Mouse (Mus musculus): ENCODE results near the gene Itga9. TPM values are rescaled to one million over a fixed set of nuclear protein-coding genes. Genes with fewer than 3 reads are reported as not detected.

Gene Itga9
- polyA plus RNA-seq, 1 experiment from 2014 or later, result 31.9 TPM

DNA sequence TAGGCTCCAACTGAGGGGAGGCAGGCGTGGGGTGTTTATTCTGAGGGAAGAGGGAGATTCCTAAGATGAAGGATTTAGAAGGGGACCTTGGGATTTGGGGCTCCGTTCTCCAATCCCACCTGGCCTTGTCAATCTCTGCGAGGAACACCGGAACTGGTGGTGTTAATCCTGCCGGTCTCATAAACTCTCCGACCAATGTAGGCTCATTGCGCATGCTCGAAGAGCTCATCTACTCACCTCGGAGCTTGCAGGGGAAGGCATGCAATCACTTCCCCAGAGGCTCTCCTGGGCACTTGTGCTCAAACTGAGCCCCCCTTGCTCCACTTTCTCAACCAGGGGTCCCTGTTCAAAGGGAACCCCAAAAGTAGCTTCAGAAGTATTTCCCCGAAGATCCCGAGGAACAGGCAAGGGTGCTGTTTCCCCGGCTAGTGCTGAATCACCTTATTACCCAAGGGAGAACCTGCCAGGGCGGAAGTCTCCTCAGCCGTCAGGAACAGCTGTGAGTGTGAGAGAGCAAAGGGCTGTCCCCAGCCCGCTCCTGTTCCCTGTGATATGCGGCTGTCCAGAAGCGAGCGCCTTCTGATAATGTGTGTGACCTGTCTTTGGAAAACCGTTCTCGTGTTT lies 5.6 kb downstream of the Itga9 start:
- no peak for ATAC-seq (ENCODE audit: low FRiP score, low TSS enrichment)
- Histone ChIP-seq H3K27ac (ENCODE audit: low read depth, low read length) (no peak overlapping the region), H3K27me3 (ENCODE audit: control insufficient read depth, insufficient read depth, low read length) (no peaks in the 10 kb centered on the region), H3K4me1 (ENCODE audit: control insufficient read depth, insufficient read depth, low read length) (peaks cover 45% of the 10 kb centered on the region), H3K9me3 (ENCODE audit: control insufficient read depth, low read length) (no peaks in the 10 kb centered on the region), H3K4me3 (ENCODE audit: low read length) (no peak overlapping the region), H3K9ac (ENCODE audit: low read depth, low read length) (peak overlapping the region; percentile 12; the same call in 1 of the 2 replicates), H3K4me2 (replicated peaks; ENCODE audit: low read depth, low read length) (peak overlapping the region; percentile 21; the same call in 1 of the 2 replicates), H3K36me3 (ENCODE audit: control insufficient read depth, insufficient read depth, low read length) (no peaks in the 10 kb centered on the region)
- 38% methylated on average over 20 of the region's 20 CpGs for WGBS

DNA sequence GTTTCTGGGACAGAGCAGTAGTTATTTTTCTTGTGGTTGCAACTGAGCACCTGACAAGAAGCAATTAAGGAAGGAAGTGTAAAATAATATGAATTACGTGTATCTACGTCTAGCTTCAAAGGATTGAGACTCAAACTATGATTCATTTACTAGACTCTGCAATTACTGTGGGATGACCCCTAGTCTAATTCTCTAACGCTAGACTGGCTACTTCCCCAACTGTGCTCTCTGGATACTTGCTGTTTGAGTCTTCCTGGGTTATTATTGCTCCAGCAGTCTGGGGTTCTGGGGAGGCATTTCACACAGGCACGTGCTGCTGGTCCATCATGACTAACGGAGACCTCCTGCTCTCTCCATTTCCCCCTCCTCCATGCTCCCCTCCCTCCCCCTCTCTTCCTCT lies 10.7 kb downstream of the Itga9 start:
- H3K9me3 ChIP-seq (ENCODE audit: control insufficient read depth, low read length), result no peaks in the 10 kb centered on the region
- H3K27me3 ChIP-seq (ENCODE audit: control insufficient read depth, insufficient read depth, low read length), result no peaks in the 10 kb centered on the region
- H3K4me1 ChIP-seq (ENCODE audit: control insufficient read depth, insufficient read depth, low read length), result peaks cover 22% of the 10 kb centered on the region
- no peak overlapping the region for H3K4me2 ChIP-seq (replicated peaks; ENCODE audit: low read depth, low read length)
- WGBS, result 35% methylated on average over 5 of the region's 5 CpGs
- ATAC-seq (ENCODE audit: low FRiP score, low TSS enrichment), result no peak
- H3K27ac ChIP-seq (ENCODE audit: low read depth, low read length), result no peak overlapping the region
- H3K4me3 ChIP-seq (ENCODE audit: low read length), result no peak overlapping the region
- no peaks in the 10 kb centered on the region for H3K36me3 ChIP-seq (ENCODE audit: control insufficient read depth, insufficient read depth, low read length)
- no peak overlapping the region for H3K9ac ChIP-seq (ENCODE audit: low read depth, low read length)

DNA sequence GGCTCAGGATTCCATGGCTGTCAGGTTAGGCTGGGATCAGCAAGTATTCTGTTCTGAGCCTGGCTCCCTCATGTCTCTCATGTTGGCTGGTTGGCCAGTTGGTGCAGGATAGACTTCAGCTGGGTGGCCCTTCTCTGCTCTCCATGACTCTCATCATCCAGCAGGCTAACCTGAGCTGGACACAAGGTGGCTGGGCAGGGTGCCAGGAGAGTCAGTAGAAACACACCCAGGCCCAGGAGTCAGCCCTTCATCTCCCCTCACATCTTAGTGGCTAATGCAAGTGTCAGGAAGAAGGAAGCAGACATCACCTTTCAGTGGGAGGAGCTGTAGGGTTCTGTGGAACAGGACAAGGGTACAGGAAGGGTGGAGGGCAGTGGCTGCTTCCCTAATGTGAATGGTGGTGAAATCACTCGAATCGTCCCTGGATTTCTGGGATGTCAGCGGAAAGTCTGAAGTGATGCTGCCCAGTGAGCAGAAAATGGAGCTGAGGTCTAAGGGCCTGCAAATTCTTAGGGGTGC lies 12.3 kb downstream of the Itga9 start:
- Histone ChIP-seq H3K4me2 (replicated peaks; ENCODE audit: low read depth, low read length) (no peak overlapping the region), H3K9ac (ENCODE audit: low read depth, low read length) (no peak overlapping the region), H3K9me3 (ENCODE audit: control insufficient read depth, low read length) (no peaks in the 10 kb centered on the region), H3K36me3 (ENCODE audit: control insufficient read depth, insufficient read depth, low read length) (no peaks in the 10 kb centered on the region), H3K4me3 (ENCODE audit: low read length) (no peak overlapping the region), H3K4me1 (ENCODE audit: control insufficient read depth, insufficient read depth, low read length) (peaks cover 16% of the 10 kb centered on the region), H3K27ac (ENCODE audit: low read depth, low read length) (no peak overlapping the region), H3K27me3 (ENCODE audit: control insufficient read depth, insufficient read depth, low read length) (no peaks in the 10 kb centered on the region)
- no peak; the same call in 1 of the 2 replicates for ATAC-seq (ENCODE audit: low FRiP score, low TSS enrichment)
- 83% methylated on average over 3 of the region's 3 CpGs for WGBS

DNA sequence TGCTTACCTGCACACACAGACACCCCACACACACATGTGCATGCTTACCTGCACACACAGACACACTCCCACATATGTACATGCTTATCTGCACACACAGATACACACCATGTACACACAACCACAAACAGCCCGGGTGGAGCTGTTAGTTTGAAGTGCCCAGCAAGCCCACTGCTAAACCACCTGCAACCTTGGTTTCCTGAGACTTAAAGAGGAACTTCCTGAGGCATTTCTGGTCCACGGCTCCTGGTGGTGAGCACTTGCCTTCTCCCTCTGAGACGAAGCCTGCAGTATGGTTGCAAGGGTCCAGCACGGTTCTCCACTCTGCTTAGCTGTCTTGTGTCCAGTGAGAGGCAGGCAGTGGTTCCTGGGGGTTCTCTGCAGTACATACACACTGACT lies 14.3 kb downstream of the Itga9 start:
- Histone ChIP-seq H3K4me3 (ENCODE audit: low read length) (no peak overlapping the region), H3K9me3 (ENCODE audit: control insufficient read depth, low read length) (no peaks in the 10 kb centered on the region), H3K27me3 (ENCODE audit: control insufficient read depth, insufficient read depth, low read length) (no peaks in the 10 kb centered on the region), H3K36me3 (ENCODE audit: control insufficient read depth, insufficient read depth, low read length) (no peaks in the 10 kb centered on the region), H3K4me1 (ENCODE audit: control insufficient read depth, insufficient read depth, low read length) (peaks cover 32% of the 10 kb centered on the region), H3K27ac (ENCODE audit: low read depth, low read length) (no peak overlapping the region), H3K9ac (ENCODE audit: low read depth, low read length) (no peak overlapping the region), H3K4me2 (replicated peaks; ENCODE audit: low read depth, low read length) (no peak overlapping the region)
- ATAC-seq (ENCODE audit: low FRiP score, low TSS enrichment), result no peak
- WGBS, result 53% methylated on average over 4 of the region's 4 CpGs

DNA sequence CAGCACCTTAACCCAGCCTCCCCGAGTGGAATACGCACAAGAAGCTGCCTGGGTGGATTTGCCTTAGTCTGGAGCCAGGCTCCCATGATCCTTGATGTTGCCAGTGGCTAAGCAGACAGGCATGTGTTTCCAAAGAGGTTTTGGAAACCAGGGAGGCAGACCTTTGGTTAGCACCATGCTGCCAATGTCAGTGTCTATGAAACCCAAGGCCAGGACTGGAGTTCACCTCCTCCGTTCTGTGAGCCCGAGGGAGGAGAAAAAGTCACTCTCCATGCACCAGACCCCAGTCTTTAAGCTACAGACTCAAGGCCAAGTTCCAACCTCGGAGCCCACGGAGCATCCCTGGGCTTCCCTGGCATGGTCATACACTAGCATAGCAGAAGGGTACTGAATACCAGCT lies 15.2 kb downstream of the Itga9 start:
- Histone ChIP-seq H3K9me3 (ENCODE audit: control insufficient read depth, low read length) (no peaks in the 10 kb centered on the region), H3K27me3 (ENCODE audit: control insufficient read depth, insufficient read depth, low read length) (no peaks in the 10 kb centered on the region), H3K4me3 (ENCODE audit: low read length) (no peak overlapping the region), H3K9ac (ENCODE audit: low read depth, low read length) (no peak overlapping the region), H3K27ac (ENCODE audit: low read depth, low read length) (no peak overlapping the region), H3K4me1 (ENCODE audit: control insufficient read depth, insufficient read depth, low read length) (peaks cover 32% of the 10 kb centered on the region), H3K4me2 (replicated peaks; ENCODE audit: low read depth, low read length) (no peak overlapping the region), H3K36me3 (ENCODE audit: control insufficient read depth, insufficient read depth, low read length) (no peaks in the 10 kb centered on the region)
- WGBS, result 89% methylated on average over 6 of the region's 6 CpGs
- ATAC-seq (ENCODE audit: low FRiP score, low TSS enrichment), result no peak

DNA sequence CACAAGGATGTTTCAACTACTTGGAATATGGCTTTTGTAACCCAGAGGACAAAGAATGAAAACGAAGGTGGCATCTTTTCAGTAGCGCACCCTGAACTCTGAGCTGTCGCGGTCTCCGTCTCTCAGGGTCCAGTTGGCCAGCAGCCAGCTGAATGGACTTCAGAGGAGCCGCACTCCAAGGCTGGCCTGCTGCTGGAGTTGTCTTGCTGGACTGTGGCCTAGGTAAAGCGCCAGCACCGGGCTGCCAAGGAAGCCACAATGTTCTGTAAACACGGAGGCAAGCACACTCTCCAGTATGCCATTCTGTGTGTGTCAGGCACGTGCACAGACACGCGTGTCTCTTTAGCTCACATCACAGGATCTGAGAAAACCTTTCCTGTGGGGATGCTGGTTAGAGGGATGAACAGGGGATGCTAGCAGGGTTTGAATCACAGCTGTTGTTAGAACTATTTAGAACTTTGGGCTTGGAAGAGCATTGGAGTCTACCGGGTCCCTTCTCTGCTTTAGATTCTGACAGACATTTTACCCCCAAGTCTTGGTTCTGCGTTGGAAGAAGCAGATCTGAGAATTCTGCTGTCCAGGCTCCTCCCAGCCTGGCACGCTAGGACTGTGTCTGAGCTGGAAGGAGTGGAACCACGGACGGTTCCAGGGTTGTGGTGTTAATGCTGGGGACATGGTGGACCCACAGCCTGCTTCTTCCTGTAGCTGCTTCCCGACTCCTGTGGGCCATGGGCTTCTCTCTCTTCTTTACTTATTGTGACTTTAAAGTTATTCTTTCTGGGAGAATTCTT lies 16.1 kb downstream of the Itga9 start:
- WGBS, result 80% methylated on average over 18 of the region's 18 CpGs
- peaks cover 5% of the 10 kb centered on the region; the same call in 1 of the 2 replicates for H3K36me3 ChIP-seq (ENCODE audit: control insufficient read depth, insufficient read depth, low read length)

DNA sequence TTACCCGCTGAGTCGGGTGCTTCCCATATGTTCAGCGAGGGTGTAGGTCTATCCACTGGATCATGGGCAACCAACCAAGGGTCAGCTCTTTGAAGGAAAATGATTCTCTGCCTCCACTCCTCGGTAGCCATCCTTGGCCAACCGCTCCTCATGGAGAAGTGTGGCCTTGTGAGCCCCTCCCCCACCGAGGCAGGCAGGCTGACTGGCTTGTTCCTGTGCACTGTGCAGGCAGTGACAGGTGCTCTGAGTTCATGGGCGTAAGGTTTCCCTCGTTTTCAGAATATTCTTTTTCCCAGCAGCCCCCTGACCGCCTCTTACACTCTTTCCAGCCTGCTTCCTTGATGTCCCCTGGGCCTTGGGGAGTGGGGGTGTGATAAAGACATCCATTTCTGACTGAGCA lies 17.0 kb downstream of the Itga9 start:
- H3K36me3 ChIP-seq (ENCODE audit: control insufficient read depth, insufficient read depth, low read length), result peaks cover 12% of the 10 kb centered on the region; the same call in 1 of the 2 replicates
- no peaks in the 10 kb centered on the region for H3K27me3 ChIP-seq (ENCODE audit: control insufficient read depth, insufficient read depth, low read length)
- peak overlapping the region; percentile 60; the same call in 1 of the 2 replicates for H3K27ac ChIP-seq (ENCODE audit: low read depth, low read length)
- H3K9ac ChIP-seq (ENCODE audit: low read depth, low read length), result no peak overlapping the region
- ATAC-seq (ENCODE audit: low FRiP score, low TSS enrichment), result peak; percentile 52; the same call in 1 of the 2 replicates
- 40% methylated on average over 9 of the region's 9 CpGs for WGBS
- H3K4me1 ChIP-seq (ENCODE audit: control insufficient read depth, insufficient read depth, low read length), result peaks cover 32% of the 10 kb centered on the region
- H3K4me2 ChIP-seq (replicated peaks; ENCODE audit: low read depth, low read length), result peak overlapping the region; percentile 19
- H3K4me3 ChIP-seq (ENCODE audit: low read length), result no peak overlapping the region
- H3K9me3 ChIP-seq (ENCODE audit: control insufficient read depth, low read length), result no peaks in the 10 kb centered on the region

More for the DNA sequence above, 16.1 kb downstream of the Itga9 start:
- ATAC-seq (ENCODE audit: low FRiP score, low TSS enrichment), result no peak
- Histone ChIP-seq H3K27me3 (ENCODE audit: control insufficient read depth, insufficient read depth, low read length) (no peaks in the 10 kb centered on the region), H3K27ac (ENCODE audit: low read depth, low read length) (no peak overlapping the region), H3K9me3 (ENCODE audit: control insufficient read depth, low read length) (no peaks in the 10 kb centered on the region), H3K4me2 (replicated peaks; ENCODE audit: low read depth, low read length) (no peak overlapping the region), H3K9ac (ENCODE audit: low read depth, low read length) (no peak overlapping the region), H3K4me3 (ENCODE audit: low read length) (no peak overlapping the region), H3K4me1 (ENCODE audit: control insufficient read depth, insufficient read depth, low read length) (peaks cover 32% of the 10 kb centered on the region)

DNA sequence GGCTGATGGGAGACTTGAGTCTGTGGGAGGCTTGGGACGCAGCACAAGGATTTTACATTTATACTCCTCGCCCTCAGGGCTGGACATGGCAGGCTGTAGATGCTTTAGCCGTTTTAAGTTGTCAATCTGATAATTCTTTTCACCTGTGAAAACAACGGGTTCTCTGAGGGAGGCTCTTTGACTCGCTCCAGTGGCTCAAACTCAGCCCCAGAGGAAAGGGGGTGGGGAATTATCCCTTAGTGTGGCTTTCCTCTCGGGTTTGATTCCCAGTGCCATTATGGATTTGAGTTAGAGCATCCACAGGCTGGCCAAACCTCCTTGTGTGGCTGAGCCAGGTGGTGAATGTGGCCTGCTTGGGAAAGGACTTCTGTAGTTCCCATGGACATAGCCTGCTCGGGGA lies 17.7 kb downstream of the Itga9 start:
- Histone ChIP-seq H3K27ac (ENCODE audit: low read depth, low read length) (peak overlapping the region; percentile 60; the same call in 1 of the 2 replicates), H3K27me3 (ENCODE audit: control insufficient read depth, insufficient read depth, low read length) (no peaks in the 10 kb centered on the region), H3K9me3 (ENCODE audit: control insufficient read depth, low read length) (no peaks in the 10 kb centered on the region), H3K4me1 (ENCODE audit: control insufficient read depth, insufficient read depth, low read length) (peaks cover 32% of the 10 kb centered on the region), H3K4me2 (replicated peaks; ENCODE audit: low read depth, low read length) (no peak overlapping the region), H3K9ac (ENCODE audit: low read depth, low read length) (no peak overlapping the region), H3K36me3 (ENCODE audit: control insufficient read depth, insufficient read depth, low read length) (peaks cover 12% of the 10 kb centered on the region; the same call in 1 of the 2 replicates), H3K4me3 (ENCODE audit: low read length) (no peak overlapping the region)
- WGBS, result 14% methylated on average over 7 of the region's 7 CpGs
- ATAC-seq (ENCODE audit: low FRiP score, low TSS enrichment), result peak; percentile 68; the same call in 1 of the 2 replicates

All from kidney, embryonic 14.5 days (tissue).